Mouse (Mus musculus) neural tube, embryonic 12.5 days (tissue): ENCODE measurements around the gene Limch1. TPM values are rescaled to one million over a fixed set of nuclear protein-coding genes. Genes with fewer than 3 reads are reported as not detected.

Experiments used
- ATAC-seq: fragments of 200-750 bp; cut with Nextera tagmentation; 2 replicates; pipeline ENCODE4 v1.8.0; 2017; ENCODE audit warnings: low read depth, mild to moderate bottlenecking, moderate TSS enrichment, moderate library complexity; ENCODE audit not compliant: low FRiP score
- H3K27ac ChIP-seq: fragments of 300-500 bp; sonication (generic); 2 replicates; pipeline ENCODE4 v1.5.1; 2016
- H3K27me3 ChIP-seq: fragments of 300-500 bp; sonication (generic); replicated peaks from 2 replicates; pipeline ENCODE4 v1.6.1; 2016; ENCODE audit warnings: mild to moderate bottlenecking
- H3K36me3 ChIP-seq: fragments of 300-500 bp; sonication (generic); 2 replicates; pipeline ENCODE4 v1.6.1; 2016; ENCODE audit warnings: mild to moderate bottlenecking
- H3K4me1 ChIP-seq: fragments of 300-500 bp; sonication (generic); 2 replicates; pipeline ENCODE4 v1.6.1; 2016
- H3K4me2 ChIP-seq: fragments of 300-500 bp; sonication (generic); replicated peaks from 2 replicates; pipeline ENCODE4 v1.6.1; 2016; ENCODE audit warnings: mild to moderate bottlenecking
- H3K4me3 ChIP-seq: fragments of 300-500 bp; sonication (generic); 2 replicates; pipeline ENCODE4 v1.5.1; 2016
- H3K9ac ChIP-seq: fragments of 300-500 bp; sonication (generic); 2 replicates; pipeline ENCODE4 v1.6.1; 2016; ENCODE audit warnings: mild to moderate bottlenecking
- H3K9me3 ChIP-seq: fragments of 300-500 bp; sonication (generic); 2 replicates; pipeline ENCODE4 v1.6.1; 2016; ENCODE audit warnings: mild to moderate bottlenecking
- whole genome bisulfite sequencing: fragments of 180-500 bp; shearing (Covaris S2); methylation state at CpG from one replicate; pipeline ENCODE4 v1.1.7; 2016; 5-methylcytosine and 5-hydroxymethylcytosine counted together
- polyA plus RNA-seq: library from polyadenylated mRNA; unstranded; fragments of >200 nt; fragmentation: Nextera tagmentation; extraction: Ambion mirVana; gene quantifications from 2 replicates; pipeline ENCODE4 v1.2.1, GENCODE M21; 2016

The Limch1 gene
- polyA plus RNA-seq, 1 experiment from 2014 or later = 59.8 TPM

DNA sequence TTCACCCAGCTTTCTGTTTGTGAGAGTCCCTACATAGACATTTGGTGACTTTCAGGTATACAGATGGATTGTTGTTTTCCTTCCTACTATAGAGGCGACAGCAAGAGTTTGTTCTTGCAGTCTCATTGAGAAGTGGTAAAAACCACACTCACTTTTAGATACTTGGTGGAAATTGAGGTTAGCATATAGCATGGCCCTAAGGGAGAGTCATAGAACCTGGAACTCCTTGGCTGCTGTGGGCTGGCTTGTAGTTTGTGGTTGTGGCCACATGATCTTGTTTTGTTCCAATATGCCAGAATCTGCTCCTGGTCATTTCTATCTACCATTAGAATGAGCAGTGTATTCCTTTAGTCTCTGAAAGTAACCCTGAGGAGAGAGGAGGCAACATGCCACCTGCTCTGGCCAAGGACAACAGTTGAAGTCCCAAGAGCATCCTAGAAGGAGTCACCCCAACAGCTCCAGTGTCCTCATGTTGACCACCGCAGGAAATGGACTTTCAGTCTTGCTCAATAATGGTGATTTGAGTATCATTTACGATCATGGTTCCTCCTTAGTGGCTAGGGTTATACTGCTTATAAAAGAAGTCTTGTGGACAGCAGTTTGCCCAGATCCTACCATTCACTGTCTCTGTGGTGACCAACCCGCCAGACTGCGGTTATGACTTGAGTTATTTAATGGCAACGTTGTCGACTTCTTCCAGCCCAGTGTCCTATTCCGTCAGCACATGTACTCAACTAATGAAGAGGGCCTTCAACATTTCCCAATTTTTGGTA lies 71.7 kb downstream of the Limch1 start:
- H3K4me3 ChIP-seq = no peak overlapping the region
- no peaks in the 10 kb centered on the region for H3K27me3 ChIP-seq
- H3K4me2 ChIP-seq = no peak overlapping the region
- no peak for ATAC-seq
- no peak overlapping the region for H3K27ac ChIP-seq
- no peaks in the 10 kb centered on the region for H3K9me3 ChIP-seq
- H3K4me1 ChIP-seq = peaks cover 6% of the 10 kb centered on the region; the same call in 1 of the 2 replicates
- WGBS = 95% methylated on average over 8 of the region's 8 CpGs
- H3K9ac ChIP-seq = no peak overlapping the region
- H3K36me3 ChIP-seq = no peaks in the 10 kb centered on the region

GRCm38 (mm10) chr5:66822500-66823205 lies 77.0 kb downstream of the Limch1 start:
- H3K4me3 ChIP-seq = no peak overlapping the region
- WGBS = 66% methylated on average over 6 of the region's 6 CpGs
- H3K9me3 ChIP-seq = no peaks in the 10 kb centered on the region
- ATAC-seq = peak; percentile 72; the same call in 1 of the 2 replicates
- no peak overlapping the region for H3K4me2 ChIP-seq
- H3K36me3 ChIP-seq = no peaks in the 10 kb centered on the region
- no peak overlapping the region for H3K9ac ChIP-seq
- H3K27me3 ChIP-seq = no peaks in the 10 kb centered on the region
- no peak overlapping the region for H3K27ac ChIP-seq
- peaks cover 11% of the 10 kb centered on the region; the same call in 1 of the 2 replicates for H3K4me1 ChIP-seq

- H3K9ac ChIP-seq = no peak overlapping the region
- H3K27me3 ChIP-seq = no peaks in the 10 kb centered on the region
- no peak overlapping the region for H3K4me3 ChIP-seq
- no peak for ATAC-seq
- H3K4me1 ChIP-seq = peaks cover 11% of the 10 kb centered on the region; the same call in 1 of the 2 replicates
- H3K9me3 ChIP-seq = no peaks in the 10 kb centered on the region
- no peak overlapping the region for H3K27ac ChIP-seq
- no peak overlapping the region for H3K4me2 ChIP-seq
- no peaks in the 10 kb centered on the region for H3K36me3 ChIP-seq
- 93% methylated on average over 4 of the region's 4 CpGs for WGBS
Measured at GRCm38 (mm10) chr5:66825586-66825985, 80.0 kb downstream of the Limch1 start.

GRCm38 (mm10) chr5:66826844-66827243 lies 81.2 kb downstream of the Limch1 start:
- 77% methylated on average over 8 of the region's 8 CpGs for WGBS
- Histone ChIP-seq H3K27ac (no peak overlapping the region), H3K4me3 (no peak overlapping the region), H3K4me2 (no peak overlapping the region), H3K27me3 (no peaks in the 10 kb centered on the region), H3K9me3 (no peaks in the 10 kb centered on the region), H3K36me3 (no peaks in the 10 kb centered on the region), H3K4me1 (peaks cover 10% of the 10 kb centered on the region; the same call in 1 of the 2 replicates), H3K9ac (no peak overlapping the region)
- no peak for ATAC-seq

GRCm38 (mm10) chr5:66829505-66829904 lies 83.9 kb downstream of the Limch1 start:
- ATAC-seq = no peak
- Histone ChIP-seq H3K4me1 (peaks cover 3% of the 10 kb centered on the region; the same call in 1 of the 2 replicates), H3K4me3 (no peak overlapping the region), H3K36me3 (no peaks in the 10 kb centered on the region), H3K9me3 (no peaks in the 10 kb centered on the region), H3K27me3 (no peaks in the 10 kb centered on the region), H3K4me2 (no peak overlapping the region), H3K27ac (no peak overlapping the region), H3K9ac (no peak overlapping the region)
- 89% methylated on average over 5 of the region's 5 CpGs for WGBS

GRCm38 (mm10) chr5:66830206-66830605 lies 84.6 kb downstream of the Limch1 start:
- no peaks in the 10 kb centered on the region for H3K27me3 ChIP-seq
- peaks cover 3% of the 10 kb centered on the region; the same call in 1 of the 2 replicates for H3K4me1 ChIP-seq
- ATAC-seq = no peak
- H3K9me3 ChIP-seq = no peaks in the 10 kb centered on the region
- H3K4me2 ChIP-seq = no peak overlapping the region
- H3K27ac ChIP-seq = no peak overlapping the region
- no peak overlapping the region for H3K9ac ChIP-seq
- no peak overlapping the region for H3K4me3 ChIP-seq
- H3K36me3 ChIP-seq = no peaks in the 10 kb centered on the region
- WGBS = 93% methylated on average over 10 of the region's 10 CpGs

- Histone ChIP-seq H3K4me1 (no peaks in the 10 kb centered on the region), H3K9me3 (no peaks in the 10 kb centered on the region), H3K4me2 (no peak overlapping the region), H3K4me3 (no peak overlapping the region), H3K27me3 (no peaks in the 10 kb centered on the region), H3K36me3 (no peaks in the 10 kb centered on the region), H3K27ac (no peak overlapping the region), H3K9ac (no peak overlapping the region)
- ATAC-seq = no peak
- 80% methylated on average over 6 of the region's 6 CpGs for WGBS
Measured at GRCm38 (mm10) chr5:66834756-66835155, 89.1 kb downstream of the Limch1 start.

DNA sequence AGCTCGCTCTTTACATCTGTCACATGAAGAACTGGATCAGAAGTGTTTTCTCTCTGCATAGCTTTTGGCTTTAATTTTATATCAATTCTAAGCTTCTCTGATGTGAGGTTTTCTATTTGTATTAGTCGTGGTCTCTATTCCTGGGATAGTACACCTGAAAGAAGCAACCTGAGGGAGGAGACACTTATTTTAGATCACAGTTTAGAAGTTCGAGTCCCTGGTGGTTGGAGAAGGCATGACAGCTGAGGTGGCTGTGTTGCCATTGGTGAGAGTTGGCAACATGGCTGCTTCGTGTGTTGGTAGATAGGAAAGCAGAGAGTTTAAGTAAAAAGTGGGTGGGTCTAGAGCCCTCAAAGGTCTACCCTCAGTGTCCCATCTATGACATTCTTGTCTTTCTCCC lies 91.3 kb downstream of the Limch1 start:
- Histone ChIP-seq H3K4me1 (no peaks in the 10 kb centered on the region), H3K4me3 (no peak overlapping the region), H3K36me3 (no peaks in the 10 kb centered on the region), H3K27ac (no peak overlapping the region), H3K4me2 (no peak overlapping the region), H3K9ac (no peak overlapping the region), H3K27me3 (no peaks in the 10 kb centered on the region), H3K9me3 (no peaks in the 10 kb centered on the region)
- 93% methylated on average over 4 of the region's 4 CpGs for WGBS
- ATAC-seq = no peak

DNA sequence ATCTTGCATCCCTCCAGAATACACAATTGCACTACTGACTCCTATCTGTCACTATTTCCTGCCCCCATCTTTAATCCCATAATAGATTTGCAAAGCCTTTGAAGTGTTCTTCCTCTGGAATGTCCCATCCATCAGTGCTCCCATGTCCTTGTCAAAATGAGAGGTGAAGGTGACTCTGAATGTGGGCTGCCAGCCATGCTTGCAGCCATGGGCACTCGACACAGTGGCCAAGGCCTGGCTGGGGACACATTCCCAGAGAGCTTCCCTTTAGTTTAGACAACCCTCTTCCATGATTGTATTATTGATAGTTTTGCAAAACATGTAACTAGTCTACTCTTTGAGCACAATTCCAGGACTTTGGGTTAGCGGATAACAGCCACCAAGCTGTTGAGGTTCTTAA lies 96.3 kb downstream of the Limch1 start:
- Histone ChIP-seq H3K4me2 (no peak overlapping the region), H3K4me1 (no peaks in the 10 kb centered on the region), H3K27ac (no peak overlapping the region), H3K4me3 (no peak overlapping the region), H3K9ac (no peak overlapping the region), H3K36me3 (no peaks in the 10 kb centered on the region), H3K9me3 (no peaks in the 10 kb centered on the region), H3K27me3 (no peaks in the 10 kb centered on the region)
- WGBS = 98% methylated on average over 2 of the region's 2 CpGs
- no peak for ATAC-seq

- H3K36me3 ChIP-seq = no peaks in the 10 kb centered on the region
- H3K9me3 ChIP-seq = no peaks in the 10 kb centered on the region
- no peak overlapping the region for H3K9ac ChIP-seq
- no peaks in the 10 kb centered on the region for H3K27me3 ChIP-seq
- 93% methylated on average over 5 of the region's 5 CpGs for WGBS
- no peak for ATAC-seq
- H3K4me3 ChIP-seq = no peak overlapping the region
- H3K27ac ChIP-seq = no peak overlapping the region
- no peaks in the 10 kb centered on the region for H3K4me1 ChIP-seq
- H3K4me2 ChIP-seq = no peak overlapping the region
Measured at GRCm38 (mm10) chr5:66842776-66843175, 97.1 kb downstream of the Limch1 start.

DNA sequence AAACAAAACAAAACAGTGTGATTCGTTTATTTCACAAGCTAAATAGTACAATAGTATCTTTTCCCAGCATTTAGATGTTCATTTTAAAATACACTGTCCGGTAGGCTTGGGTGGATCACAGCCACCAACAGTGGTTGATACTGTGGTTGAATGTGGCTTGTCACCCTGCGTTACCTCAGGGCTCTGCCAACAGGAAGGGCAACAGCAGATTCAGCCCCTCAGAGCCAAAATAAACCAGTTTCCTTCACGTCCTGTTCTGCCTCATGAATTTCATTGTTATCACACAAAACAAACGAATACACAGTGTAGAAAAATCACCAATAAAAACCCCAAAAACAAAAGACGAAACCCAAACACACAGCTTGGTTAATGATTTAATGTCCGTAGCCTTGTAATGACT lies 102.5 kb downstream of the Limch1 start:
- Histone ChIP-seq H3K4me2 (no peak overlapping the region), H3K27me3 (no peaks in the 10 kb centered on the region), H3K9ac (no peak overlapping the region), H3K27ac (no peak overlapping the region), H3K36me3 (no peaks in the 10 kb centered on the region), H3K4me3 (no peak overlapping the region), H3K9me3 (no peaks in the 10 kb centered on the region), H3K4me1 (no peaks in the 10 kb centered on the region)
- no peak for ATAC-seq
- WGBS = 66% methylated on average over 7 of the region's 7 CpGs

- Histone ChIP-seq H3K4me3 (no peak overlapping the region), H3K9me3 (no peaks in the 10 kb centered on the region), H3K9ac (no peak overlapping the region), H3K27me3 (no peaks in the 10 kb centered on the region), H3K4me1 (no peaks in the 10 kb centered on the region), H3K27ac (no peak overlapping the region), H3K4me2 (no peak overlapping the region), H3K36me3 (no peaks in the 10 kb centered on the region)
- 82% methylated on average over 4 of the region's 4 CpGs for WGBS
- ATAC-seq = no peak
Measured at GRCm38 (mm10) chr5:66849148-66849547, 103.5 kb downstream of the Limch1 start.
